Mouse (Mus musculus) kidney, postnatal 14 days (tissue): ENCODE results near the gene Sec22a.

Experiments used
- DNase-seq: peaks from one replicate; pipeline ENCODE4 v3.0.0; 2022; ENCODE audit warnings: mixed read lengths

Sec22a gene

DNA sequence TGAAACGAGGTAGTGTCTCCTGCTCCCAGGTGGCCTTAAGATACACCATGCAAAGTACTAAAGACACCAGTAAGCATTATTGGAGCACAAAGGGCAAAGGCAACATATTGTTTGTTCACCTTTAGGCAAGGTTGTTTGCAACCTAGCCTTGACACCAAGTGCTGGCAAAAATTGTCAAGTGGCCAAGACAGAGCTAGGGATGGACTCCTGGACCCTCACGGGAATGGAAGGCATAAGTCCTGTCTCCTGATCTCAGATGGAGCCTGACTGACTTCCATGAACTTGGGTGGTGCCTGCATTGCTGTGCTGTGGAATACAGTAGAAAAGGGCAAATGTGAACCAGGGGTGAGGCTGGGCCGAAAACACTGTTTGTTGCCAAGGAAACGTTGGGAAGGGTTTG, 54.1 kb downstream of the Sec22a start:
- no peak for DNase-seq

DNA sequence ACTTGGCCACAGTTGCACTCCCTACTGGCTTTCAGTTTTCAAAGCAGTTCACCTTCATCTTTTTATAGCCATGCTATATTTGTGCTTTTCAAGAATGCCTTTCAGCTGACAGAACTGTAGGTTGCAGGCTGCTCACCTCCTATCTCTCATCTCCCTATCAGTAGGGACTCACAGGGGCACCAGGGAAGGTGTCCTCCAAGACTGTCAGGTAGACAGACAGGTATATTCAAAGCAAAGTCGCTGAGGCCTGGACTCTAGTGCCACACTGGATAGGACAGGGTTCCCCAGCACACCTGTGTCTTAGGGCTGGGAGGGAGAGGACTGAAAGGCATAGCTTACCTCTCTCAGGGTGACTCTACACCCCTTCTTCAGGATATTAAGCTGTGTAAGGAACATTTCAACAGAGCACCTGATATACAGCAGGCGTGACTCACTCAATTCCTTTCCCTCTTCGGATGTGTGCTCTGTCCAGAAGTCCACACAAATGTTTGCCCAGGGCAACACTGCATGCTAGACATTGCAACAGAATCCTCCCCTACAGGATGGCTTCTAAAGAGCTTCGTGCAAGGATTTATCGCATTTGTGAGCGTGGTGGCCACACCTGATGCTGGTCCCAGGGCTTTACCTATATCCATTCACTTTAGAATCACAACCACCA, 55.1 kb downstream of the Sec22a start:
- DNase-seq, result no peak

DNA sequence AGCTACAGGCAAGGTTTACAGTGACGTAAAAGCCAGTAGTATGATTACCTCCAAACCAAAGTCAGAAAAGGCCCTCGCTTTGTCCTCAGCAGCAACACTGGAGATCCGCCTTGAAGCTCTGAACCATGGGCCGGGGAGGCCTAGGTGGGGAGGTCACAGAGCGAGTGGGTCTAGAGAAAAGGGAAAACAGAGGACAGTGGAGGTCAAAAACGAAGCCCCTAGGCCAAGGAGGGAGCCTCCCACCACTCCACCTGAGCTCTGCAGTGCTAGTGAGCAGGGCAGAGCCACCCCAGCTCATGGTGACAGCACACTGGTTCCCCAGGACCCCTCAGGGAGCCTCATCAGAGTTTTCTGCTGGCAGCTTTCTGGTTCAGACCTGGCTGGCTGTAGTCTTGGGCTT, 55.7 kb downstream of the Sec22a start:
- no peak for DNase-seq

DNA sequence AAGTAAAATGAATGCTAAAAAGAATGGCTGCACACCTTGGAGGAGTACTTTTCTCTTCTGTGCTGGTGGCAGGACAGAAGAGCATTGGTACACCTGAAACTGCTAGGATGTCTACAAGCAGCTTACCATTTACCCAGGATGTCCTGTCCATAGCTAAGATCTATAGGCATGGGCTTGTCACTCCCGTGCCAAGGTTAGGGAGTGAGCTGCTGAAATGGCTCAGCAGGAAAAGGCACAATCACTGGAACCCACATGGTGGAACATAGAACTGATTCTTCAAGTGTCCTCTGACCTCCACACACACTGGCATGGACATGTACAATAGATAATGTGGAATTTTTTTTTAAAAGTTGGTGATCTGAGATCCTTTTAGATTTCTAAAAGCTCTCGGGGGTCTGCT, 56.4 kb downstream of the Sec22a start:
- no peak for DNase-seq

DNA sequence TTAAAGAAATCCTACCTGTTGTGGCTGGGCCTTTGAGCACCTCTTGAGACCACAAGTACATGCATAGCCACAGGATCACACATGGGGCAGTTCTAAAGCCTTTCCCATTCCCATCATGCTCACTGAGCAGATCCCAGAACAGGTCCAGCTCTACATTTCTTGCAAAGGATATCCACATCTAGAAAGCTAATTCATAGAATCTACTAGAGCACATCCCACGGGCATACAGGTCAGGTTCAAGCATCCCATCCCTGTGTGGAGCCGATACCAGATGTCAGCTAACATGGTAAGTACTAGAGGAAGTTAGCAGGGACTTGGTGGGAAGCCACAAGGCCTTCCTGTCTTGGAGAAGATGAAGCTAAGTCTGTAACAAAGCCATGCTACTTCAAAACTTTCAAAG, 57.1 kb downstream of the Sec22a start:
- no peak for DNase-seq

DNA sequence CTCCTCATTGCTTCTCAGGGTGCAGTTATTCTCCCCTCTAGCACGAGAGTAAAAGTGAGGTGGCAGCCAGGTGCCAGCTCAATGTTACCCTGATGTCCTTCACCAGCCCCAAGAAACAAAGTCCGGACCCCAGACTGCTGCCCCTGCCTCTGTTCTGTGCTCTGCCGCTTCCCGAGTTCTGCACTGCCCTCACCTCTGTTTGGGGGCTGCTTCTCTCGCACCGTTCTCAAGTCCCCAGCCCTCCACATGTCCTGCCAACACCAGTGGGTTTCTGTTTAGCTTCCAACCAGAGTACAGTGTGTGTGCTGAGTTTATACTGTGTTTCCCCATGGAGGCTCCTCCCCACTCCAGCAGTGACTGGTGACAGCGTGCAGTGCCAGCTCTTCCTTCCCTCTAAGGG, 58.5 kb downstream of the Sec22a start:
- DNase-seq, result no peak

DNA sequence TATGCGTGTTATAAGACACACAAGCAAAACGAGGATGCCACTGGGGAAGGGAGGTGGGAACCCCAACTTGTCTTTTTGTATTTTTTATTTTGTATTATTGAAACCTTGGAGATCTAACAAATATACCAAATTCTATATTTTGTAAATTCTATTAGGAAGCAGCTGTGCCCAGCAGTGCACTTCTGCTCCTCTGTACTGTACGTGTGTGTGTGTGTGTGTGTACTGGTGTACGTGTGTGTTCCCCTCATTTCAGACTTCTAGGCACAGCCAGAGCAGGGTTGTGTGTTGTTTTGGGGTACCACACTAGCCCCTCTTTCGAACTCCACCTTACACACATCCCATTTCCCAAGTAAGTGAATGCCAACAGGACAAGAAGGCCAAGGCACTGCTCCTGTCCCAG, 59.3 kb downstream of the Sec22a start:
- no peak for DNase-seq

DNA sequence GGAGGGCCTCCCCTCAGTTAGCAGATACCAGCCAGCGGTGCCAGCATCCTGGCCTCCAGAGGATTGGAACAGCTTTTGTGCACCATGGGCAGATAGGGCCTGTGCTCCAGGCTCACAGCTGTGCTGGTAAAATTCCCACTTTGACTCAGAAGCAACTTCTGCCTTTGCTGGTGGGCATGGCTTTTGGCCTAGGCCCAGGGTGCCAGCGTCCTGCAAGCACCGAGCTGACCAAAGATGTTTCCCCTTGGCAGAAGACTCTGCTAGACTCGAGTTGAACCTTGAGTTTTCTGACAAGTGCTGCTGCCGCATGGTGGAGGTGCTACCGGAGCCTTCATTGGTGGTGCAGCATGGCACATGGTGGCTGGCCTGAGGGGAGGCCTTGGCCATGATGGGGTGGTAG, 60.0 kb downstream of the Sec22a start:
- no peak for DNase-seq

DNA sequence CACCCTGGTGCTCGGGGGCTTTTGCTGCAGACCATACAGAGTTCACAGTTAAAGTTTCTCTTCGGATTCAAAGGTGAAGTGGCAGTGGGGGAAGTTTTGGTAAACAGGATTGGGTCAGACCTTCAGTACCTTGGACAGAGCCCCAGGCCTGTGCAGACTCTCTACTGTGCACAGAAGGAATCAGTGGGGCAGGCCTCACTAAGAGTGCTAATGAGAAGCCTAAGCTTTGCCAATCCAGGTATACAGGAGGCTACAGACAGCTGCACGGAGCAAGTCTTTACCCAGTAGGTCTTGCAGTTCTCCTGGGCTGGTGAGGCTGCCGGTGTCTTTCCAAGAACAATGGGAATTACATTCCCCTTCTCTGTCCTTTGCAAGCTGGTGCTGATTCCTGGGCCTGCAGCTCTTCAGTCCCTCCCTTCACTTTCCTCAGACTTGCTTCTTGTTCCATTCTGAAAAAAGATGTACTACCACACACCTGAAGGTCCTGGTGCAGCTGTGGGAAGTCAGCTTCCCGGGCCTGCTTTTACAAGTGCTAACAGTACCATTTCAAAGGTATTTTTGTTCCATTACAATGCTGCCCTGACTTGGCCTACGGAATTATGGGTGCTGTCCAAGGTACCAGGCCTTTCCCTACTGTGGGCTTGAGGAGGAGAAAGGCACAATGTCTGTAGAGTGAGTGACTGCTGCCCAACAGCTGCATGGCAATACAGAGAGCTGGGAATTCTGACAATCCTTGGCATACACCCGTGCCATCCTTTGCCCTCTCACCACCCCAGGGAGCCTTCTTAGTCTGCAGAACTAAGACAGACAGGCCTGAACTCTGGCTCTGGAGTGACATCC, 61.1 kb downstream of the Sec22a start:
- DNase-seq, result peak; percentile 26

DNA sequence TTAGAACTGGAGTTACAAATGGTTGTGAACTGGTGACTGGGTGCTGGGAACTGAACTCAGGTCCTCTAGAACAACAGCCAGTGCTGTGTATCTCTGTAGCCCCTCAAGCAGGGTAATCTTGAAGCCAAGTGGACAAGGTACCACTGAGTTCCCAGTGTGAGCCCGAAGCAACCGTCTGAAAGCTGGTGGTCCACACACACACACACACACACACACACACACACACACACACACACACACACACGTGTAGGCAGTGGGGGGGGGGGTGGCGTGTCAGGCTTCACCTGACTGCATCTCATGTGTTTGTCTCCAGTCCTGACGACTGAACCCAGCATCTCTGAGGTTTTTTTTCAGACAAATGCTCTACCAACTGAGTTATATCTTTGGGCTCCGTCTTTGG, 63.6 kb downstream of the Sec22a start:
- no peak for DNase-seq

DNA sequence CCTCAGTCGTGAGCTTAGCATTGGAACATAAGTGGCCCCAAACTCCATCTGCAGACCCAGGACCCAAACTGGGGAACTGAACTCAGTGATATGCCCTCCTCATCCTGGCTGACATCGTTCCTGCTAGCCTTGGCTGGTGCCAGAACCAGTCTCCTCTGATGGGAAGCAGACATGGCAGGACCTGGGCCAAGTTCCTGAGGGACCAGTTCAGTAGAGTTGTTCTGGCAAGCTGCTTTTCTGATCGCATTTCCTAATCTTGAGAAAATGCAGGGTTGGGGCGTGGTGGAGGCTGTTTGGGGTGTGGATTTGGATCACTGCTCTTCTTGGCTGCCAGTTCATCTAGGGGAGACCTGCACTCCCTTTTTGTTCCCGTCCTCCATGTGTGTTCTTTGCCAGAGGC, 65.9 kb downstream of the Sec22a start:
- no peak for DNase-seq

DNA sequence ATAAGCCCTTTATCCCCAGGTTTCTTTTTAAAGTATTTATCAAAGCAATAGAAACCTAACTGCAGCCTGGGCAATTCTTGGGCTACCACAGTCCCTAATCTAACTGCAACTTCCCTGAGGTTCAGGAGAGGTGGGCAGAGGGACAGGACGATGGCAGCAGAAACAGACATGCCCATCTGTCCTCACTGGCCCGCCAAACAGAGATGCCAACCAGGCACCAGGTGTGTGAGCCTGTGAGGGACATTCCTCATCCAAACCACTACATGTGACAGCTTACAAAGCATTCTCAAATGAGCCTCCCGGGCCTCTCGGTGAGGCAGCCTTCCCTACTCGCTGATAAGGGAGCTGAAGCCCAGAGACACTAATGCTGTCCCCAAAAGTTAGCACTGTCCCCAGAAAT, 76.5 kb downstream of the Sec22a start:
- DNase-seq, result no peak

DNA sequence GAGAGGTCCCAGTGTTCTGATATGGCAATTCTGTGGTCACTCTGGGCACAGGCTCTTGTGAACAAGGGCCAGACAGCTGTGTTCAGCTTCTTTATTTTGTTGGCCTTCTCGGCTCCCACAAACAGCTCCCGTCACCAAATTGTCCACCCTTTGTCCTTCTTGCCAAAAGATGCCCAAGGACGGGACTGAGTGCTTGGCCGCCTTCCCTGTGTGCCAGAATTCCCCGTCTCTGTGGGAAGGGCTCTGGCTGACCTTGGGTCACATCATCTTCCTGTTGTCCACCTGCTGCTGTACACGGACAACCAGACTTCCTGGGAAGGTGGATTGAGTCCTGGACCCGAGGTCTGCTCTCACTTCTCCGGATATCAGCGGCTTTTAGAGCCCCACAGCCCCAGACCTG, 77.9 kb downstream of the Sec22a start:
- DNase-seq, result no peak

DNA sequence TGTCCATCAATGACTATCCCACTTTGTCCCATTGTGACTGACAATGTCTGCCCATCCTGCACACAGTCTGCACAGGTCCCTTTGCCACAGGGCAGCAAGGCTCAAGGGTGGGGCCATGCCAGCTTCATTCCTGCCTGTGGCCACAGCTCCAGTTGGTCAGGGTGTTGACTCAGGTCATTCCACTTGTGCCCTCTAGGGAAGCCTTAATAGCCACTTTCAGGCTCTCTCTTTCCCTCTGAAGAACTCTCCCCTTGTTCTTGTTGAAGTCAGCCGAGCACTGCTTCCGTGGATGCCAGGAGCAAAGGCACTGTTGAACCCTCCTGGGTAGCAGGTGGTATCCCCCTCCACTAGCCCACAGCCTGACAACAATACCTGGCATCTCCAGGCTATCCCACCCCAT, 81.3 kb downstream of the Sec22a start:
- DNase-seq, result no peak

DNA sequence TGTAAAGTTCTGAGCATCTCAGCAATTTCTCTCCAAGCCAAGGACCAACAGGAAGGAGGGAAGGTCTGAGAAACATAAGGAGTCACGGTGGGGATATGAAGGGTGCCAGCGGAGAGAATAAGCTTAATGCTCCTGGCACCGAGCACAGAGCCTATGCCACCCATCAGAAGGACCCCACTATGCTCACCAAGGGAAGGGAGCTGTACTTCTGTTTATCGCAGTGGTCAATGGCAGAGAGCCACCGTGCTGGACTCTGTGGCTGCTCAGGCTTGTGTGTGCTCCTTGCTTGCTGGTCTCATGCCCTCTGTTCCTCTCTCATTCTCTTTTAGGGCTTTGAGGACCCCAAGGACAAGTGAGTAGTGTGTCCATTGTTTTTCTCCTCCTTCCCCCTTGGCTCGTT, 85.6 kb downstream of the Sec22a start:
- DNase-seq, result no peak

DNA sequence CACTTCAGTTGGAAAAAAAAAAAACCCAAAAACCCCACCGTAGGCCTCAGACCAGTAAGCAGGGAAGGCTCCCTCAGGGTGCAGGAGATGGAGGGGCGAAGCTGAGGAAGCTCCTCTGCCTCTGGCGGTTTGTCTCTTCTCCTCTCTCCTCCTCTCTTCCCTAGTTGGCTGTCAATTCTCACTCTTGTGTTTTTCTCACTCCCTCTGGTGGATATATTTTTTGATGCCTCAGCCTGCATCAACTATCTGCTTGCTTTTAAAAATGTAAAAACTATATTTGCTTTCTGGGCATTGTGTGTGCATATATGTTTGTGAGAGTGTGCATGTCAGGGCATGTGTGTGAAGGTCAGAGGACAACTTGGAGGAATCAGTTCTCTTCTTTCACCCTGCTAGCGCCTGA, 91.3 kb downstream of the Sec22a start:
- no peak for DNase-seq

DNA sequence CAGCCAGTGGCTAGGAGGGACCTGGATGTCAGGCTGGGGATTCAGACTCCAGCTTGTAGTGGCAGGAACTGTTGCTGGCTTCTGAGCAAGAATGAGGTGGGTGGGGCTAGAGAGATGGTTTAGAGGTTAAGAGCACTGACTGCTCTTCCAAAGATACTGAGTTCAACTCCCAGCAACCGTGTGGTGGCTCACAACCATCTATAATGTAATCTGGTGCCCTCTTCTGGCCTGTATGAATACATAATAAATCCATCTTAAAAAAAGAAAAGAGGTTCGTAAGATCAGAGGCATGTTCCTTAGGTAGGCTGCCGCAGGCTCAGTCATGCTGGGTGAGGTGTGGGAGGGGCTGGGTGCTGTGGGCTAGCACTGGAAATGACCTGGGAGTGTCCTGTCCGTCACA, 92.1 kb downstream of the Sec22a start:
- DNase-seq, result no peak

DNA sequence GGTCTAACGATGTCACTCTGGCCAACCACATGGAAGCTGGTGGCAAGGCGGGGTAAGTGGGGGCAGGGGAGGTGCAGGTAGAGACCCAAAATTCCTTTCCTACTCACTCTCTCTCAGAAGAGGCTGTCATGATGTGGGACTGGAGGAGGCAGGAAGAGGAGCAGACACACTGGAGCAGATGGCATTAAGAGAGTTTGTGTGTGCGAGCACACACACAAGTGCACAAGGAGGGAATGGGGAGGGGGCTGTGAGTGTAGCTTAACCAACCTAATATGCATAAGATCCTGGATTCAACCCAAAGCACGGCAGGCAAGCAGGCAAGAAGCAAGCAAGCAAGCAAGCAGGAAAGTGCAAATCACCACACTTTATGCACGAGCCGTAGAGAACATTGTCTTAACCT, 92.8 kb downstream of the Sec22a start:
- no peak for DNase-seq

DNA sequence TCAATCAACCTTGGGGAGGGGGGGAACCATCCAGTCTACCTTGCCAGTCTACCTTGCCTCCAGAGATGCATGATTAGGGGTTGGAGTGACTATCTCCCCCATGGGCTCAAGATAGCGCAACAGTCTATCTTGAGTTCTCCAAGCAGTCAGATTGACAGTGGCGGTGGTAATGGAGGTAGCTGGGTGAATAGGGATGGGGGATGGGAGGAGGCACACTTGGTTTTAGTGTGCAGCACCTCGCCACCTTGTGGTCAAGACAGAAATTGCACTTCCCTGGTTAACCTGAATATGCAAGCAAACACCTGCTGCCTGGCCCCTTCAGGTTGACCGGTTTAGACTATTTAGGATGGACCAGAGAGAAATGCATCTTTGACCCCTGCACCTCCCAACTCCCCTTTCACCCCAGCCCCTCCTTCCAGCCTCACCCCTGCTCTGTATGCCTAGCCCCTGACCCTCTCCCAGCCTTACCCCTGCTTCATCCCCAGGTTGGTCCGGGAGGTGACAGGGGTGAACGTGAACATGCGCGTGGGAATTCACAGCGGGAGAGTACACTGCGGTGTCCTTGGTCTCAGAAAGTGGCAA, 93.3 kb downstream of the Sec22a start:
- peak; percentile 88 for DNase-seq
